Mouse (Mus musculus) brain, embryonic 14.5 days (tissue): ENCODE measurements around the gene Gm43738.

Source experiments
- CTCF ChIP-seq: fragments of 200-500 bp; IDR thresholded peaks from 2 replicates; pipeline ENCODE4 v1.5.1; 2012; ENCODE audit warnings: inconsistent platforms, mild to moderate bottlenecking, moderate library complexity, borderline replicate concordance; ENCODE audit not compliant: insufficient read depth, insufficient read length; ENCODE audit errors: extremely low read depth
- POLR2A ChIP-seq: fragments of 200-500 bp; IDR thresholded peaks from 2 replicates; pipeline ENCODE4 v1.6.1; 2012; ENCODE audit warnings: mild to moderate bottlenecking, inconsistent platforms, borderline replicate concordance; ENCODE audit not compliant: poor library complexity, insufficient read depth, insufficient read length, severe bottlenecking; ENCODE audit errors: extremely low read depth

GRCm38 (mm10) chr3:89115522-89115921, 14.6 kb upstream of the Gm43738 start:
- peak; percentile 22; the same call in 1 of the 2 replicates for TF ChIP-seq CTCF
- TF ChIP-seq POLR2A = no peak
